Mouse (Mus musculus) kidney, adult 8-10 months (tissue): ENCODE measurements at regions not wholly inside any gene's neighbourhood (a gene's known extent, or its start where the extent isn't known, plus 50 kb on each side); places are given as distances from the start of the nearest gene placed in this dataset.

Experiments
- DNase-seq, 2 experiments: peaks; one replicate each; pipeline ENCODE4 v3.0.0; 2022

- peak in 1 of 2 experiments; percentile 58 for DNase-seq
Measured at GRCm38 (mm10) chr10:95124476-95124875, 179.8 kb upstream of the Plxnc1 start.

GRCm38 (mm10) chr10:95120007-95120406, 175.4 kb upstream of the Plxnc1 start:
- DNase-seq: peak; percentile 50 to 82

- DNase-seq: no peak
Measured at GRCm38 (mm10) chr10:95118786-95119351, 174.2 kb upstream of the Plxnc1 start.

GRCm38 (mm10) chr10:95117731-95118212, 173.1 kb upstream of the Plxnc1 start:
- DNase-seq: no peak

GRCm38 (mm10) chr10:95117041-95117730, 172.6 kb upstream of the Plxnc1 start:
- peak; percentile 64 to 73 for DNase-seq

- no peak for DNase-seq
Measured at GRCm38 (mm10) chr10:95116579-95117011, 172.0 kb upstream of the Plxnc1 start.

- DNase-seq: no peak
Measured at GRCm38 (mm10) chr10:95112837-95113388, 168.3 kb upstream of the Plxnc1 start.

GRCm38 (mm10) chr10:95112231-95112774, 167.7 kb upstream of the Plxnc1 start:
- DNase-seq: no peak

GRCm38 (mm10) chr10:95110786-95111185, 166.2 kb upstream of the Plxnc1 start:
- DNase-seq: no peak

- no peak for DNase-seq
Measured at GRCm38 (mm10) chr10:95109576-95109975, 164.9 kb upstream of the Plxnc1 start.

GRCm38 (mm10) chr10:95107532-95108251, 163.1 kb upstream of the Plxnc1 start:
- no peak for DNase-seq

GRCm38 (mm10) chr10:95103808-95104207, 159.2 kb upstream of the Plxnc1 start:
- peak in 1 of 2 experiments; percentile 33 for DNase-seq

- DNase-seq: no peak
Measured at GRCm38 (mm10) chr10:95102981-95103380, 158.3 kb upstream of the Plxnc1 start.

GRCm38 (mm10) chr10:95099906-95100305, 155.3 kb upstream of the Plxnc1 start:
- no peak for DNase-seq

GRCm38 (mm10) chr10:95095847-95096246, 151.2 kb upstream of the Plxnc1 start:
- no peak for DNase-seq

- DNase-seq: no peak
Measured at GRCm38 (mm10) chr10:95094771-95095170, 150.1 kb upstream of the Plxnc1 start.

GRCm38 (mm10) chr10:95093266-95093665, 148.6 kb upstream of the Plxnc1 start:
- no peak for DNase-seq

GRCm38 (mm10) chr10:95091086-95091485, 146.5 kb upstream of the Plxnc1 start:
- DNase-seq: no peak

GRCm38 (mm10) chr10:95090641-95091040, 146.0 kb upstream of the Plxnc1 start:
- DNase-seq: no peak

- DNase-seq: no peak
Measured at GRCm38 (mm10) chr10:95090035-95090434, 145.4 kb upstream of the Plxnc1 start.

GRCm38 (mm10) chr10:95087864-95088570, 143.4 kb upstream of the Plxnc1 start:
- peak; percentile 64 to 73 for DNase-seq

GRCm38 (mm10) chr10:95086755-95087154, 142.1 kb upstream of the Plxnc1 start:
- no peak for DNase-seq
